7 mouse cellular contexts compared by ENCODE assay signal in the genomic region with DNA sequence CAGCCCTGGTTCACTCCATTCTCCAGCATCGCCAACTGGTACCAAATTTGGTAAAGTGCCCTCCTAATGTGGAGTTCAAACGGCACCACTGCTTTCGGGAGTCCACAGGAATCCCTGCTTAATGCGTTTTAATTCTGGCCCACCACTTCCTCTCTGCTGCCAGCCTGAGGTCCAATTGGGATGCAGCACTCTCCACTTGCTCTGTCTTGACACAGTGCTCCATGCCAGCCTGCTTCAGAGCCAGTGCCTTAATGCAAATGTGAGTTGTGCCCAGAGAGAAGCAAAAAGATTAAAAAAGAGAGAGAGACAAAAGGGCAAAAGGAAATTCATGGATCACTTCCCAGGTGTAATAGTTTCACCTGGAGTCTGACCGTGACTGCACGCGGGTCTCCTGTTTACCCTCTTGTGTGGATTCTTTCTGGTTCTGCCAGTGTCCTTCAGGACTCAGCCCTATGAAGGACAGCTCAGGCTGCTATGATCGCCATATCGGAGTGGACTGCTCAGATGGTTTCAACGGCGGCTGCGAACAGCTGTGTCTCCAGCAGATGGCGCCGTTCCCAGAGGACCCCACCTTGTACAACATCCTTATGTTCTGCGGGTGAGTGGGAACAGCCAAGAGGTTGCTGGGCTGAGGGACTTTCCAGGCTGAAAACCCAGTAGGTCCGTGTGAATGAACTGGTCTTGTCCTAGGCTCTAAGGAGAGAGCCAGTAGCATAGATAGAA.
A peak's percentile ranks its signal among the peaks of the same experiment; 100 is the strongest.
DNase-seq lines count a peak whose midpoint lies in the region; ATAC-seq and TF ChIP-seq lines count a peak whose summit lies in the region.

No protein-coding gene starts in this region.

- H3K36me3 ChIP-seq in hindbrain, embryonic 14.5 days (replicated peaks; ENCODE audit: control insufficient read depth, insufficient read depth), result peaks cover 36% of the 10 kb centered on the region
- no peaks in the 10 kb centered on the region for H3K36me3 ChIP-seq in midbrain, embryonic 11.5 days (ENCODE audit: control insufficient read depth, insufficient read depth, low read length)
- no peaks in the 10 kb centered on the region for H3K36me3 ChIP-seq in testis, adult 2 months (ENCODE audit: control insufficient read depth, insufficient read depth, low read length)

- no peak overlapping the region for H3K9ac ChIP-seq in hindbrain, embryonic 14.5 days
- no peak overlapping the region for H3K9ac ChIP-seq in midbrain, embryonic 11.5 days (ENCODE audit: low read length)

- ATAC-seq in hindbrain, embryonic 14.5 days (ENCODE audit: low FRiP score), result peak; percentile 27; the same call in 1 of the 2 replicates
- peak; percentile 74 for ATAC-seq in midbrain, embryonic 11.5 days (ENCODE audit: low FRiP score)

- no peak for TF ChIP-seq POLR2A in testis, adult 2 months (IDR thresholded peaks at IDR 0.05; ENCODE audit: control insufficient read depth, low read depth, low read length)

- no peaks in the 10 kb centered on the region for H3K4me1 ChIP-seq in hindbrain, embryonic 14.5 days (replicated peaks; ENCODE audit: control insufficient read depth, insufficient read depth, low read length)
- no peaks in the 10 kb centered on the region for H3K4me1 ChIP-seq in midbrain, embryonic 11.5 days (ENCODE audit: control insufficient read depth, insufficient read depth, low read length)
- H3K4me1 ChIP-seq in testis, adult 2 months (ENCODE audit: control insufficient read depth, insufficient read depth, low read length), result peaks cover 3% of the 10 kb centered on the region

- H3K27me3 ChIP-seq in hindbrain, embryonic 14.5 days (ENCODE audit: control insufficient read depth, insufficient read depth, low read length), result no peaks in the 10 kb centered on the region
- H3K27me3 ChIP-seq in midbrain, embryonic 11.5 days (ENCODE audit: control insufficient read depth, insufficient read depth, low read length), result no peaks in the 10 kb centered on the region
- no peaks in the 10 kb centered on the region for H3K27me3 ChIP-seq in testis, adult 2 months (ENCODE audit: control insufficient read depth, insufficient read depth, low read length)

- no peak overlapping the region for H3K27ac ChIP-seq in hindbrain, embryonic 14.5 days
- no peak overlapping the region for H3K27ac ChIP-seq in midbrain, embryonic 11.5 days (ENCODE audit: low read depth, low read length)
- H3K27ac ChIP-seq in testis, adult 2 months (ENCODE audit: control insufficient read depth, insufficient read depth, low read depth, low read length), result no peak overlapping the region

- H3K4me2 ChIP-seq in hindbrain, embryonic 14.5 days (replicated peaks), result no peak overlapping the region
- H3K4me2 ChIP-seq in midbrain, embryonic 11.5 days, result no peak overlapping the region

- intact Hi-C loops in left cerebral cortex, postnatal 14 days (cut with DNase I), result no loop called here

- peak; percentile 49 to 55 for DNase-seq in adrenal gland, adult 18-20 months (ENCODE audit: low spot score in 2 of 2)
- peak; percentile 22 for DNase-seq in cerebellum, adult 8-10 months
- peak; percentile 60 for DNase-seq in forelimb bud, embryonic 11.5 days (ENCODE audit: low read depth, low spot score)
- peak; percentile 58 for DNase-seq in hindbrain, embryonic 14.5 days (ENCODE audit: low spot score)
- peak; percentile 35 to 66 for DNase-seq in left cerebral cortex, postnatal 14 days (ENCODE audit: low spot score in 2 of 2)
- peak; percentile 93 for DNase-seq in midbrain, embryonic 11.5 days (ENCODE audit: low spot score, missing footprints)

- H3K4me3 ChIP-seq in hindbrain, embryonic 14.5 days (replicated peaks; ENCODE audit: low read length), result no peak overlapping the region
- no peak overlapping the region for H3K4me3 ChIP-seq in midbrain, embryonic 11.5 days (ENCODE audit: low read depth, low read length)
- peak overlapping the region; percentile 42 for H3K4me3 ChIP-seq in testis, adult 2 months (ENCODE audit: control insufficient read depth, low read depth, low read length)

- 40% methylated on average over 16 of the region's 16 CpGs for WGBS in hindbrain, embryonic 14.5 days
- 42% methylated on average over 16 of the region's 16 CpGs for WGBS in midbrain, embryonic 11.5 days

- no peaks in the 10 kb centered on the region for H3K9me3 ChIP-seq in hindbrain, embryonic 14.5 days (ENCODE audit: control insufficient read depth, low read length)
- no peaks in the 10 kb centered on the region for H3K9me3 ChIP-seq in midbrain, embryonic 11.5 days (ENCODE audit: control insufficient read depth, low read length)

- peak; percentile 87 for TF ChIP-seq CTCF in testis, adult 2 months (IDR thresholded peaks at IDR 0.05; ENCODE audit: control insufficient read depth, insufficient read depth, insufficient replicate concordance, low read depth, low read length)

Comparison
In these comparisons a context has a peak if more than half of its experiments do, and no peak if none do; other contexts are left out.
1. DNase-seq: peak in every context shown above with its lines; median percentile 93 in midbrain, embryonic 11.5 days; 60 in forelimb bud, embryonic 11.5 days; 58 in hindbrain, embryonic 14.5 days; 52 in adrenal gland, adult 18-20 months; 50 in left cerebral cortex, postnatal 14 days; 22 in cerebellum, adult 8-10 months.